Mouse (Mus musculus) MEL-GATA-1-ER (cell line): ENCODE measurements around the gene Psme4.
A peak's percentile ranks its signal among the peaks of the same experiment; 100 is the strongest.
"Not testable (repeated sequence)": the region's sequence is repeated elsewhere in the genome, so short reads cannot be mapped to it uniquely, and the experiment has no call there.

Source experiments
- DNase-seq: peaks from one replicate; pipeline ENCODE4 v3.0.0-alpha.2; 2012; ENCODE audit warnings: low read depth; ENCODE audit errors: extremely low read depth

The Psme4 gene

DNA sequence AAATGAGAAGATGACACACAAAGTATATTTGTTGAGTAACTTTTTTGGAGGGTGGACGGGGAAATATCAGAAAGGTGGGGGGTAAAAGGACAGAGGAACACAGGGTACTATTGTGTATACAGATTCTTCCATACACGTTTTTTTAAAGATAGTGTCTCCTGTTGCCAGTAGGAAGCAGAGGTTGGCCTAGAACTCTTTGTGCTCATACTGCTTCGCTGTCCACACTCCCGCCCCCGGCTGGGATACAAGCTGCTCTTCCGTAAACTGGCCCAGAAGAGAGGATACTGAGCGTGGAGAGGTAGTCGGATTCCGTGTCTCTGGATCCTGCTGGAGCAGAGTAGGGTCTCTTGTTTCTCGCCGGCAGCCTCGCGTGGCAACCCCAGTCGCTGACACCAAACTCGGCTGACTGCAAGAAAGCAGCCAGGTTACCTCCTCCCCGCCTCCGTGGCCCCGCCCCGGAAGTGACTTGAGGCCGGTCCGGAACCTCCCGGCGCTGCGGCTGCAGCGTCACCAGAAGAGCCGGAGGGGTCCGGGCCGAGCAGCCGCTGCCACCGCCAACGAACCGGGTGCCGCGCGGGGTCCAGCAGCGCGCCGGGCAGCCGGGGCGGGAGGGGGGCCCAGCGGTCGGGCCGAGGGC lies at the start of gene Psme4:
Gene Psme4, plus strand, starts transcription at position 460 of the 637 bp plus-strand sequence.
- DNase-seq, result peak; percentile 79

GRCm38 (mm10) chr11:30723438-30723837 lies 48.1 kb upstream of the Psme4 start:
- DNase-seq, result no peak

GRCm38 (mm10) chr11:30730721-30731120 lies 40.8 kb upstream of the Psme4 start:
- no peak for DNase-seq

GRCm38 (mm10) chr11:30733376-30733775 lies 38.1 kb upstream of the Psme4 start:
- no peak for DNase-seq

DNA sequence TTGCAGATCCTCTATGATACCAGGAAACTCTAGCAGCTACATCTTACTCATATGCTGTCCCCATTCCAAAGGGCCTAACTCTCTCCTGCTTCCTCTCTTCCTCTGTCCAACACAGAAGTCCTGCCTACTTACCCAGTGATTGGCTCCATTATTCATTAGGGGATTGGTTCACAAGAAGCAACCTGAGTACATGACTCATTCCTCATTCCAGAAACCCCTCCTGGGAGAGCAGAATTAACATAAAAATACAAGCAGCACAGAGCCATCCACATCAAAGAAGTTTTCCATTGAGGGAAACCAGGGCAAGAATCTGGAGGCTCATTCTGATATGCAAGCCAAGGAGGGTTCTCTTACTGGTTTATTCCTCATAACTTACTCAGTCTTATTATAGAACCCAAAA lies 27.5 kb upstream of the Psme4 start:
- no peak for DNase-seq

- no peak for DNase-seq
Observed at GRCm38 (mm10) chr11:30748938-30749337, 22.6 kb upstream of the Psme4 start.

- DNase-seq, result no peak
Observed at GRCm38 (mm10) chr11:30749587-30749986, 21.9 kb upstream of the Psme4 start.

GRCm38 (mm10) chr11:30750039-30750823 lies 21.3 kb upstream of the Psme4 start:
- no peak for DNase-seq

- DNase-seq, result no peak
Observed at GRCm38 (mm10) chr11:30752956-30753355, 18.6 kb upstream of the Psme4 start.

- DNase-seq, result not testable (repeated sequence)
Observed at GRCm38 (mm10) chr11:30754486-30754854, 17.1 kb upstream of the Psme4 start.

- DNase-seq, result no peak
Observed at GRCm38 (mm10) chr11:30754855-30755530, 16.5 kb upstream of the Psme4 start.

DNA sequence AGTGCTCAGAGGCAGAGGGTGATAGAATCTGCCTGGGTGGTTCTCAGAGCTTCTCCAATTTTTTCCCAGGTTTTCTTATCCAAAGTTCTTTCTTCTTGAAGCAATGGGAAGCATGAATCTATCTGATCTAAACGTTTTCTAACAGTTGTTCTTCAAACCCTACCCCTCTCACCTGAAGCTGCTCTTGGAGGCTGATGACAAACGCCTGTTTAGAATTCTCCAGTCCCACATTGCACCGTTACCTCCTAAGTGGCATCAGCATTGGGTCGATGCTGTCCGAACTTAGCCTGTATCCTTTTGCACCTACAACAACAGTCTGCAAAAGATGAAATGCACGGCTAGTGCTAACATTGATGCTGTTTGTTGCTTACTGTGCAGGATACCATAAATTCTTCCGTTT lies 10.1 kb upstream of the Psme4 start:
- no peak for DNase-seq

DNA sequence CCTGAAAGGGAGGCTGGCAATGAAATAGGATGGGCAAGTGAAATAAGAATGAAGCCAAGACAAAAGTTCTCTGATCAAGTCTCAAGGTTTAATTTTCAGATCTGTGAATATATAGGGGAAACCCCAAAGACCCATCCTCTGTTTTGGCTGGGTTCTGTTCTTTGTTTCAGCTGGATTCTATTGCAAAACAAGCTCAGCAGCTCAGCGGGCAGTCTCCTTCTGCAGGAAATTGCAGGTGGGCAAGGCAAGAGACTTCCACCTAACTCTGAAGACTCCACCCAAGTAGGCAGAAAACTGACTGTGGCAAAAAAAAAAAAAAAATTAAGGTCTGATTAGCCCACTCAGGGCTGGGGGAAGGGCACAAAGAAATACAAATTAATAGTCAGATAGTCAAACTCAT lies 9.6 kb upstream of the Psme4 start:
- DNase-seq, result no peak

DNA sequence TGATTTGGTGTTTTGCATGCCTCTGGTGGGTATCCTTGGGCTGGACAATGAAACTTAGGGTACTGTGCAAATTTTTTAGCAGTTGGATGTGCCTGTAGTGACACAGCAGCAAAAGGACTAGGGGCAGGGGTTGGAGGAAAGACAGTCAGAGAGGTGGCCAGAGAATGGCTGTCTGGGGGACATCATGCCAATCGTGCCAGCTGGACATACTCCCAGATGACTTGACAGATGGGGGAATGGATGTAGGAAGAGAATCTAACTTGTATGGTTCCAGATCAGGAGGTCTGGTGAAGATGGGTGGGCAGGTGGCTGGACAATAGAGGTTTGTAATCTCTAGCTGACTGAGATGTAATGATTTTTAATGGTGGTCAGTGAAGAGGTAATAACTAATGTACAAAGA lies 6.5 kb upstream of the Psme4 start:
- DNase-seq, result no peak

GRCm38 (mm10) chr11:30770817-30771216 lies 709 bp upstream of the Psme4 start:
- peak; percentile 22 for DNase-seq

GRCm38 (mm10) chr11:30771904-30772581 lies 517 bp downstream of the Psme4 start:
- DNase-seq, result peak; percentile 38

GRCm38 (mm10) chr11:30772777-30773417 lies 1.4 kb downstream of the Psme4 start:
- peak; percentile 53 for DNase-seq

GRCm38 (mm10) chr11:30774638-30775037 lies 3.1 kb downstream of the Psme4 start:
- DNase-seq, result no peak

DNA sequence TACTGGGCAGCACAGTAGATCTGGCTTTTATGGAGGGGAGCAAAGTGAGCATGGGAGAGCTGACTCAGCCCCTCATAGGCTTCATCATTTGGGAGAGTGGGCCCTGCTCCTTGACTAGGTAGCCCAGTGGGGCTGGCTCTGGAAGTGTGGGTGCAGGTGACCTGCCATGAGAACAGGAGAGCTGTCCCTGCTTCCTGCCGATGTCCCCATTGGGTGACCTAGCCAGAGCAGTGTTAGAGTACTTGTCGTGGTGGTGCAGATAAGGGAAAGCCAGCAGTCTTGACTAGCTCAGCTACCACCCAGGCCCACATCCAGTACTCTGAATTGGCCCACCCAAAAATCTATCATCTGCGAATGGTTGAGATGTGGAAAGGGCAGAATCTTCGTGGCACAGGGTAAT lies 6.0 kb downstream of the Psme4 start:
- DNase-seq, result no peak

DNA sequence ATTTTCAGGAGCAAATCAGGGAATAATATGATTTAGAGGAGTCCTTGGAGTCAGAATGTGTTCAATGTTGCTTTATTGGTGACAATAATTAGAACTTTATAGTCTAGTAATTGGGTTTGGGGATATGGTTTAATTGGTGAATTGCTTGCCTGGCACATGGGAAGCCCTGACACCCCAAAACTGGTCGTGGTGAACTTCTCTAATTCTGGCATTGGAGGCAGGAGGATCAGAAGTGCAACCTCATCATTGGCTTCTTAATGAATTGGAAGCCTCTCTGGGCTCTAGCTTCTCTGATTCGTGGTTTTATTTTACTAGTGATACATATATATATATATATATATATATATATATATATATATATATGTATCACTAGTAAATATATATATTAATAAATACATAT lies 9.4 kb downstream of the Psme4 start:
- no peak for DNase-seq

GRCm38 (mm10) chr11:30781612-30782011 lies 10.1 kb downstream of the Psme4 start:
- DNase-seq, result no peak
